Mouse (Mus musculus) ES-E14 (cell line): Measurements from ENCODE around the gene Klrg1.

Source experiments
- CHD2 ChIP-seq: IDR thresholded peaks from 2 replicates; pipeline ENCODE4 v1.6.1; 2014; ENCODE audit warnings: mild to moderate bottlenecking, low read depth, low read length, inconsistent platforms
- ZNF384 ChIP-seq: IDR thresholded peaks from 2 replicates; pipeline ENCODE4 v1.6.1; 2012; ENCODE audit warnings: low read depth, low read length, inconsistent platforms

GRCm38 (mm10) chr6:122325361-122325975, 42.8 kb upstream of the Klrg1 start:
- no peak for TF ChIP-seq ZNF384
- TF ChIP-seq CHD2: no peak
